8 mouse cellular contexts compared by ENCODE assay signal in genomic region chr9:112235696-112236397, GRCm38 (mm10). TPM values are rescaled to one million over a fixed set of nuclear protein-coding genes. Genes with fewer than 3 reads are reported as not detected.
DNase-seq lines count a peak whose midpoint lies in the region; ATAC-seq and TF ChIP-seq lines count a peak whose summit lies in the region.

Gene Arpp21 (minus strand): TSS chr9:112235938.

- H3K27me3 ChIP-seq in kidney, embryonic 14.5 days (ENCODE audit: control insufficient read depth, insufficient read depth, low read length) = peaks cover 36% of the 10 kb centered on the region
- H3K27me3 ChIP-seq in G1E (ENCODE audit: insufficient read depth, low read length) = no peaks in the 10 kb centered on the region
- H3K27me3 ChIP-seq in embryonic facial prominence, embryonic 12.5 days = peaks cover 54% of the 10 kb centered on the region
- no peaks in the 10 kb centered on the region for H3K27me3 ChIP-seq in midbrain, postnatal 0 days (ENCODE audit: insufficient read depth, low read length)

- H3K9ac ChIP-seq in kidney, embryonic 14.5 days (ENCODE audit: low read depth, low read length) = peak within 1 kb of the TSS; percentile 31
- peak within 1 kb of the TSS; percentile 28; the same call in 1 of the 2 replicates for H3K9ac ChIP-seq in embryonic facial prominence, embryonic 12.5 days
- H3K9ac ChIP-seq in midbrain, postnatal 0 days (replicated peaks; ENCODE audit: low read length, poor library complexity, severe bottlenecking) = peak within 1 kb of the TSS; percentile 94

- no peaks in the 10 kb centered on the region for H3K36me3 ChIP-seq in kidney, embryonic 14.5 days (ENCODE audit: control insufficient read depth, insufficient read depth, low read length)
- no peaks in the 10 kb centered on the region for H3K36me3 ChIP-seq in G1E (replicated peaks)
- H3K36me3 ChIP-seq in embryonic facial prominence, embryonic 12.5 days = no peaks in the 10 kb centered on the region
- no peaks in the 10 kb centered on the region for H3K36me3 ChIP-seq in midbrain, postnatal 0 days (ENCODE audit: insufficient read depth, low read length)

- no peak for TF ChIP-seq CTCF in G1E (IDR thresholded peaks at IDR 0.05; ENCODE audit: low read depth, low read length)
- no peak for TF ChIP-seq CTCF in midbrain, postnatal 0 days (IDR thresholded peaks at IDR 0.05)

- DNase-seq in kidney, postnatal 14 days = no peak
- DNase-seq in G1E (ENCODE audit: low spot score) = no peak
- peak in 1 of 2 experiments; percentile 45 for DNase-seq in layer of hippocampus, postnatal 10 days (ENCODE audit: low spot score in 2 of 2)
- DNase-seq in midbrain, postnatal 0 days (ENCODE audit: low spot score) = peak; percentile 44
- no peak for DNase-seq in ovary, postnatal 10 days (ENCODE audit: low spot score)
- no peak for DNase-seq in kidney, postnatal 10 days

- H3K4me2 ChIP-seq in kidney, embryonic 14.5 days (replicated peaks; ENCODE audit: low read depth, low read length) = peak within 1 kb of the TSS; percentile 87
- H3K4me2 ChIP-seq in embryonic facial prominence, embryonic 12.5 days (replicated peaks) = peak within 1 kb of the TSS; percentile 86
- peak within 1 kb of the TSS; percentile 85 for H3K4me2 ChIP-seq in midbrain, postnatal 0 days (ENCODE audit: low read depth, low read length, poor library complexity, severe bottlenecking)

- no peaks in the 10 kb centered on the region for H3K9me3 ChIP-seq in kidney, embryonic 14.5 days (ENCODE audit: control insufficient read depth, low read length)
- H3K9me3 ChIP-seq in G1E (replicated peaks) = peaks cover 35% of the 10 kb centered on the region
- no peaks in the 10 kb centered on the region for H3K9me3 ChIP-seq in embryonic facial prominence, embryonic 12.5 days
- H3K9me3 ChIP-seq in midbrain, postnatal 0 days (ENCODE audit: low read length) = no peaks in the 10 kb centered on the region

- peak within 1 kb of the TSS; percentile 44 for H3K4me3 ChIP-seq in kidney, embryonic 14.5 days (ENCODE audit: low read length)
- H3K4me3 ChIP-seq in G1E (ENCODE audit: low read depth, low read length) = peak within 1 kb of the TSS; percentile 27; the same call in 1 of the 2 replicates
- peak within 1 kb of the TSS; percentile 39 for H3K4me3 ChIP-seq in embryonic facial prominence, embryonic 12.5 days
- H3K4me3 ChIP-seq in midbrain, postnatal 0 days (ENCODE audit: low read depth, low read length) = peak within 1 kb of the TSS; percentile 73

- H3K4me1 ChIP-seq in kidney, embryonic 14.5 days (ENCODE audit: control insufficient read depth, insufficient read depth, low read length) = peaks cover 14% of the 10 kb centered on the region; the same call in 1 of the 2 replicates
- no peaks in the 10 kb centered on the region for H3K4me1 ChIP-seq in G1E (ENCODE audit: insufficient read depth, low read depth, low read length)
- H3K4me1 ChIP-seq in embryonic facial prominence, embryonic 12.5 days = peaks cover 9% of the 10 kb centered on the region; the same call in 1 of the 2 replicates
- H3K4me1 ChIP-seq in midbrain, postnatal 0 days (ENCODE audit: insufficient read depth, low read length) = no peaks in the 10 kb centered on the region

- H3K27ac ChIP-seq in kidney, embryonic 14.5 days (ENCODE audit: low read depth, low read length) = no peak within 1 kb of the TSS
- no peak within 1 kb of the TSS for H3K27ac ChIP-seq in embryonic facial prominence, embryonic 12.5 days
- peak within 1 kb of the TSS; percentile 96 for H3K27ac ChIP-seq in midbrain, postnatal 0 days (ENCODE audit: low read depth, low read length)

- 20% methylated on average over 16 of the region's 16 CpGs for WGBS in kidney, embryonic 14.5 days
- WGBS in embryonic facial prominence, embryonic 12.5 days = 14% methylated on average over 16 of the region's 16 CpGs
- WGBS in midbrain, postnatal 0 days = 16% methylated on average over 16 of the region's 16 CpGs

- ATAC-seq in kidney, embryonic 14.5 days (ENCODE audit: low FRiP score, low TSS enrichment) = 0 out of 2 replicates have a peak, but pooled peaks have one; percentile 53
- no peak for ATAC-seq in G1E (ENCODE audit: extremely low read depth, insufficient number of reproducible peaks, low FRiP score, poor library complexity, severe bottlenecking)
- peak; percentile 64; the same call in 1 of the 2 replicates for ATAC-seq in embryonic facial prominence, embryonic 12.5 days (ENCODE audit: insufficient number of reproducible peaks, insufficient read depth, low FRiP score, low TSS enrichment)
- ATAC-seq in midbrain, postnatal 0 days (ENCODE audit: low FRiP score) = peak; percentile 59; the same call in 1 of the 2 replicates

RNA-seq across cellular contexts. Expression of gene Arpp21, which starts in this region (rescaled TPM):
- 0.55 and 0.90 TPM in 2 replicates for polyA plus RNA-seq in kidney, embryonic 14.5 days (2014; fragmentation: Nextera tagmentation; extraction: Ambion mirVana)
- total RNA-seq in G1E (2014; fragmentation: Nextera tagmentation) = not detected in 2 replicates
- 0.23 and 0.71 TPM in 2 replicates for total RNA-seq in G1E (2017)
- not detected in 2 replicates for polyA plus RNA-seq in G1E (2012)
- polyA plus RNA-seq in embryonic facial prominence, embryonic 12.5 days (2016; fragmentation: Nextera tagmentation; extraction: Ambion mirVana) = 9.8 and 10.3 TPM in 2 replicates
- total RNA-seq in layer of hippocampus, postnatal 10 days (2021) = 100 to 1,000 TPM; 313 to 386 TPM
- 89.5 and 91.3 TPM in 2 replicates for total RNA-seq in midbrain, postnatal 0 days (2014; rRNA removed)
- polyA plus RNA-seq in midbrain, postnatal 0 days (2015; fragmentation: Nextera tagmentation; extraction: Ambion mirVana) = 56.3 and 58.5 TPM in 2 replicates

Comparison
In these comparisons a context has a peak if more than half of its experiments do, and no peak if none do; other contexts are left out.
1. RNA of gene Arpp21 (total RNA-seq): 313 to 386 TPM in layer of hippocampus, postnatal 10 days and 89.5 to 91.3 TPM in midbrain, postnatal 0 days; 0.23 to 0.71 TPM in G1E; every median in the first group is over 10 times any median in the second.
2. Peak in ATAC-seq, H3K4me3 ChIP-seq, H3K9ac ChIP-seq and H3K4me2 ChIP-seq in kidney, embryonic 14.5 days; RNA of the gene not detected or under 1 TPM.
3. H3K9ac ChIP-seq: peak in every context shown above with its lines; median percentile 94 in midbrain, postnatal 0 days; 31 in kidney, embryonic 14.5 days; 28 in embryonic facial prominence, embryonic 12.5 days.
4. Peak in every context shown above with its lines, with median percentiles within 50 percentile points of each other: H3K4me2 ChIP-seq and H3K4me3 ChIP-seq.